Mouse (Mus musculus): ENCODE measurements at regions not wholly inside any gene's neighbourhood (a gene's known extent, or its start where the extent isn't known, plus 50 kb on each side); places are given as distances from the start of the nearest gene placed in this dataset.

DNA sequence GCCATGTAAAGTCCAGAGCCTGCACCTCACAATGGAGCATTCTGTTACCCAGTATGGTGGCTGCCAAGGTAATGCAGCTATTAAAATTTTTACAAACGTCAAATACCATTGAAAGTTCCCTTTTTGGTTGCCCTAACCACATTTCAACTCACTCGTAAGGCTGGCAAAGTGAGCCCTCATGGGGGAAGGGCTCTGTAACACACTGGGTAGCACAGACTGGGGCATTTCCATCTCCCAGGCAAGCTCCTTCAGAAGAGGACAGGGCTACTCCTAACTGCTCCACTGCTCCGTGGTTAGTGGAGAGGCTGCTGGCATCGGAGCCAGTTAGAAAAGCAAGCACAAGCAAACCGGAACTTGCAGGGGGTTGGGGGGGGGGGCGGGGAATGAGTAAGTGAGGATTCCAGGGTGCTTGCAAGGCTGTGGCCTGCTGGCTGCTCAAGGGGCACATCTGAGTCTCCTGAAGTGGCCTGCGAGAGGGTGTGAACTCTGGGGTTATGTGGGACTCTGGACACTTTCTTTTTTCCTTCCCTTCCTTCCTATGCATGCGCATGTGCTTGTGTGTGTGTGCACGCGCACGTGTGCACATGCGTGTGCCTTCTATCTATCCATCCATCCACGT lies 233.8 kb downstream of the Sox9 start:
- ATAC-seq (ENCODE audit: insufficient read depth, low FRiP score, low read depth), result no peak
- WGBS, result 55% methylated on average over 13 of the region's 13 CpGs

DNA sequence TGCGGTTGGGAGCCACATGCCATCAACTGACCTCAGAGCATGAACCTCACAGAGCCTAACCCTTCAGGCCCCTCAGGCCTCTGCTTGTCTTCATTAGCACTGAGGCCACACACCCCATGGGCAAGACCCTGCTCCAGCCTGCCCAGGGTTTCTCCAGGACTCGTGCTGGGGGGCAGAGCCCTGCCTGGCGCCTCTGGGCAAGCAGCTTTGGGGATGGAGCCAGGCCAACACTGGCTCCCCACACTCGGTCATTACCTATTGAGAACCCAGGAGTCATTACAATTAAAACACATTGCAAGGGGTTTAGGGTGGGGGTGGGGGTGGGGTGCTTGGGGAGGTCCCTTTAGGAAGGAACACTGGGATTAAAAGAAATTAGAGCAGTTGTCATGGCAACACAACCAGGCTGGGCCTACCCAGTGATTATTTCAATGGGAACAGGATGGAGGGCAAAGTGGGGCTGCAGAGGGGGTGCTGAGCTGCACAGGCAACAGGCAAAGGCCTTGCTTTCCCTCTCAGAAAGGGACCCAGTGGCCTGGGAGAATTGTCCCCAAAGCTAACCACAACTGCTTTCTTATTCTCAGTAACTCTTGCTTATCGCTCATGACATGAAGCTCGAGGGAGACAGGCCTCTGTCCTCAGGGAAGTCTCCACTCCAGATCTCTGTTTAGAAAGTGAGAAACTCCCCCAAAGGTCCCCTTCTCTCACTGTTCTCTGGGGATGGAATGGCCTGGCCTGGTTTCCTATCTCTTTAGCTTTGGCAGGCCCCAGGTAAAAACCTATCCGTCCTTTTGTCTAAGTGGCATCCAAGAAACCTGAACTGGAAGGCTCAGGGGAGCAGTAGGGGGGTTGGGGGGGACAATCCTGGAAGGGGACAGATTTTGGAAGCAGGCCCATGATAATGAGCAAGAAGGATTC lies 235.0 kb downstream of the Sox9 start:
- WGBS, result 81% methylated on average over 7 of the region's 7 CpGs
- Histone ChIP-seq H3K9ac (no peak overlapping the region), H3K4me3 (replicated peaks) (no peak overlapping the region), H3K27ac (no peak overlapping the region), H3K4me2 (no peak overlapping the region), H3K4me1 (peaks cover 12% of the 10 kb centered on the region; the same call in 1 of the 2 replicates), H3K27me3 (replicated peaks) (no peaks in the 10 kb centered on the region), H3K36me3 (no peaks in the 10 kb centered on the region), H3K9me3 (no peaks in the 10 kb centered on the region)
- no peak for ATAC-seq (ENCODE audit: insufficient read depth, low FRiP score, low read depth)

More for the DNA sequence above, 233.8 kb downstream of the Sox9 start:
- no peak overlapping the region for H3K4me3 ChIP-seq (replicated peaks)
- no peak overlapping the region for H3K27ac ChIP-seq
- peaks cover 5% of the 10 kb centered on the region; the same call in 1 of the 2 replicates for H3K4me1 ChIP-seq
- no peaks in the 10 kb centered on the region for H3K9me3 ChIP-seq
- H3K9ac ChIP-seq, result no peak overlapping the region
- no peaks in the 10 kb centered on the region for H3K36me3 ChIP-seq
- no peaks in the 10 kb centered on the region for H3K27me3 ChIP-seq (replicated peaks)
- H3K4me2 ChIP-seq, result no peak overlapping the region

DNA sequence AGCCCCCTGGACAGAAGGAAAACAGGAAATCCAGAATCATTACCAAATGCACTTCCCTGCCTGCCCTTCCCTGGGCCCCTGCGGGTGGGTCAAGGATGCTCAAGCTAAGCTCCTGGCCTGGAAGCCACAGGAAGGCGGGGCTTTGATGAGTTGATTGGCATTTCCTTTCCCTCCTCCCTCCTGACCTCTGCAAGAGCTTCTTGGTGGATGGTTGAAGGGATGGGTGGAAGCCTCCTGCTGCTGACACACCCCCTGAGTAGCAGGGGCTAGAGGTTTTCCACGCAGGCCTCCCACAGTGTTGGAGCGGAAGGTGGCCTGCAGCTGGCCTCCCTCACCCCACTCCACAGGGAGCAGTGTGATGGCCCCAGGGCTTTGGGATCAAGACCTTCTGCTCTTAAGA lies 239.5 kb downstream of the Sox9 start:
- no peak overlapping the region for H3K27ac ChIP-seq
- no peak overlapping the region for H3K9ac ChIP-seq
- peaks cover 10% of the 10 kb centered on the region; the same call in 1 of the 2 replicates for H3K4me1 ChIP-seq
- H3K4me3 ChIP-seq (replicated peaks), result no peak overlapping the region
- no peak overlapping the region for H3K4me2 ChIP-seq
- no peaks in the 10 kb centered on the region for H3K9me3 ChIP-seq
- H3K36me3 ChIP-seq, result no peaks in the 10 kb centered on the region
- no peak for ATAC-seq (ENCODE audit: insufficient read depth, low FRiP score, low read depth)
- H3K27me3 ChIP-seq (replicated peaks), result no peaks in the 10 kb centered on the region
- 34% methylated on average over 4 of the region's 4 CpGs for WGBS

DNA sequence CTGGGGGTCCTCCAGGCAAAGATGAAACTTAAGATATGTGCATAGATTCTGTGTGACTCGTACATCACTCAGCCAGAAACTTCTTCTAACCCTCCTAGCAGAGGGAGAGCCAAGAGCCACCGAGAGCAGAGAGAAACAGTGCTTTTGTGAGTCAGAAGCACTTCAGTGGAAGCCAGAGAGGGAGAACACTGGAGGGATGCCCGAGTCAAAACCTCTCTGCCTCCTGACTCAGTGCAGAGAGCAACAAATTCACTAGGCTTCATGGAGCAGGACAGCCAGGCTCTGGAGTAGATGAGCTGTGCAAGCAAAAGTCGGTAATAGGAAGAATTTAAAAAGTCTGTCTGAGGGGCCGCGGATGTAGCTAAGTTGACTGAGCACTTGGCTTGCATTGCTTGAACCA lies 245.0 kb downstream of the Sox9 start:
- 40% methylated on average over 6 of the region's 6 CpGs for WGBS

DNA sequence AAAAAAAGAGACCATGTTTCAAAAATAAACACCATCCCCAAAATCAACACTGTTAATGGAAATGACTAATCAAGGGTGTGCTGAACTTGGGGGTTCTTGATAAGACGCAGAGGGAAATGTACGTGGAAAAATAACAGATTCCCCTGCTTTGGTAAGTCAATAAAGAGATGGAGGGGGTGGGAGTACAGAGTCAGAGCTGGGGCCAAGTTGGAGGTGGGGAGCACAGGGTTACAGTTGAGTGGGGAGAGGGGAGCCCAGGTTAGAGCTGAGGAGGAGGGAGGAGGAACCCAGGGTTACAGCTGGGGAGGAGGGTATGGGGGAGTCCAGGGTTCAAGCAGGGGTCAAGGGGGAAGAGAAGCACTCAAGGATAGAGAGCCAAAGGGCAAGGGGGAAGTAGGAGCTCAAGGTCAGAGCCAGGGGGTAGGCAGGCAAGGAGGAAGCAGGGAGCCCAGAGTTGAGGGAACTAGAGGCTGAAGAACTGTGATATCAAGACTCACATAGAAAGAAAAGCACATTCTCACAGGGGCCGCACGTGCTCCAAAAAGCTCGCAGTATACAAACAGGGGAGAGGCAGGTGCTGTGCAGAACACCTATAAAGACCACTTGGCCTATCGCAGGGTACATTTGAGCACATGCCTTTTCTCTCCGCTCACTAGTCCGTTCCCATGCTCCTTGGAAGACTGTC lies 246.4 kb downstream of the Sox9 start:
- H3K4me2 ChIP-seq, result no peak overlapping the region
- WGBS, result 80% methylated on average over 8 of the region's 8 CpGs
- no peaks in the 10 kb centered on the region for H3K9me3 ChIP-seq
- peak overlapping the region; percentile 61 for H3K27ac ChIP-seq
- H3K4me3 ChIP-seq (replicated peaks), result no peak overlapping the region
- no peak overlapping the region for H3K9ac ChIP-seq
- H3K4me1 ChIP-seq, result 0 out of 2 replicates have a peak, but pooled peaks cover 6% of the 10 kb centered on the region
- ATAC-seq (ENCODE audit: insufficient read depth, low FRiP score, low read depth), result peak; percentile 79
- no peaks in the 10 kb centered on the region for H3K36me3 ChIP-seq
- no peaks in the 10 kb centered on the region for H3K27me3 ChIP-seq (replicated peaks)

More for the DNA sequence above, 245.0 kb downstream of the Sox9 start:
- Histone ChIP-seq H3K4me3 (replicated peaks) (no peak overlapping the region), H3K4me1 (0 out of 2 replicates have a peak, but pooled peaks cover 6% of the 10 kb centered on the region), H3K36me3 (no peaks in the 10 kb centered on the region), H3K4me2 (no peak overlapping the region), H3K27me3 (replicated peaks) (no peaks in the 10 kb centered on the region), H3K9ac (no peak overlapping the region), H3K9me3 (no peaks in the 10 kb centered on the region), H3K27ac (no peak overlapping the region)
- ATAC-seq (ENCODE audit: insufficient read depth, low FRiP score, low read depth), result no peak

DNA sequence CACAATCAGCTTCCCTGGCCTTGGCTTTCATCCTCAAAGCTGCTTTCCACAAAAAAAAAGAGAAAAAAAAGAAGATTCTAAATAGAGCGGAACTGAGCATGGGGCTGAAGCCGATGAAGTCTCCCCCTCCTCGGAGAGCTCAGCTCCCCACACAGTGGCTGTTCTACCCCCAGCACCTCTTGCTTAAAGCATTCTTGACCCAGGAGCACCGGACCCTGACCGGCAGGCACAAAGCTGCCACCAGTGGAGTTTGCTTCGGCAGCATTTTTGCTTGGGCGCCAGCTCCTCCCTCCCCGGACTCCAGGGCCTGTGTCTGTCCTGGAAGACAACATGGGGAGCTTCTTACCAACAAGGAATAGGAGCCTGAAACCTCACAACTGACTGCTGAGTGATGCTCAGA lies 249.4 kb downstream of the Sox9 start:
- Histone ChIP-seq H3K27ac (no peak overlapping the region), H3K9me3 (no peaks in the 10 kb centered on the region), H3K27me3 (replicated peaks) (no peaks in the 10 kb centered on the region), H3K36me3 (no peaks in the 10 kb centered on the region), H3K4me2 (no peak overlapping the region), H3K4me3 (replicated peaks) (no peak overlapping the region), H3K4me1 (0 out of 2 replicates have a peak, but pooled peaks cover 4% of the 10 kb centered on the region), H3K9ac (no peak overlapping the region)
- no peak for ATAC-seq (ENCODE audit: insufficient read depth, low FRiP score, low read depth)
- 80% methylated on average over 8 of the region's 8 CpGs for WGBS

DNA sequence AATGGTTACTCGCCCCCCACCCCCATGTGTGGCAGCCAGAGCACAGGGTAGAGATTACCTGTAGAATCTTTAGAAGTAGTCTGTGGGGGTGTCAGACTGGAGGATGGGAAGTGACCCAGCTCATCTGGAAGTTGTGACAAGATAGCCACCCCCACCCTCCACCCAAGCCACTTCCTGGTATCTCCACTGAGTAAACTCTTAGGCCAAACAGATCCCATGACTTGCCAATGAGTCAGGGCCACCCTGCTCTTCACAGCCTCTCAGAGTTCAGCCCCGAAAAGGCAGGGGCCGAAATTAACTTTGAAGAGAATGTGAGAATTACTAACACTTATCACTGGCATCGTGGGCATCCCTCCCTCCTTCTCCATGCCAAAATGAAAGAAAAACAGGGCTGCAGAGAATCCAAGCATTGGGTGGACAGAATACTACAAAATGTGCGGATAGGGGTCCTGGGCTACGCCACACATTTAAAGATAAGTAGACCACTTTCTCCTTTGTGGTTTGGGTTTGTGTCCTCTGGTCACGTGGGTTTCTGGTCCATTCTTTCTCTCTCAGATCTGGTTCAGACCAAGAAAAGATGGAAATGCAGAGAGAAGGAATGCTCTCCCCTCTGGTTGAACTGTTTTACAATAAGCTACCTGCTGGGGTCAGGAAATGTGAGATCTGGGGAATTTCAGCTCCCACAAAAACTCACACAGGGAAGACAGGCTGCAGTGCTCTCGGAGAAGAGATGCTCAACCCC lies 250.6 kb downstream of the Sox9 start:
- no peak overlapping the region for H3K4me3 ChIP-seq (replicated peaks)
- 78% methylated on average over 8 of the region's 8 CpGs for WGBS
- no peaks in the 10 kb centered on the region for H3K36me3 ChIP-seq
- ATAC-seq (ENCODE audit: insufficient read depth, low FRiP score, low read depth), result no peak
- no peak overlapping the region for H3K4me2 ChIP-seq
- H3K4me1 ChIP-seq, result 0 out of 2 replicates have a peak, but pooled peaks cover 2% of the 10 kb centered on the region
- no peak overlapping the region for H3K9ac ChIP-seq
- H3K27me3 ChIP-seq (replicated peaks), result no peaks in the 10 kb centered on the region
- no peaks in the 10 kb centered on the region for H3K9me3 ChIP-seq
- H3K27ac ChIP-seq, result no peak overlapping the region

DNA sequence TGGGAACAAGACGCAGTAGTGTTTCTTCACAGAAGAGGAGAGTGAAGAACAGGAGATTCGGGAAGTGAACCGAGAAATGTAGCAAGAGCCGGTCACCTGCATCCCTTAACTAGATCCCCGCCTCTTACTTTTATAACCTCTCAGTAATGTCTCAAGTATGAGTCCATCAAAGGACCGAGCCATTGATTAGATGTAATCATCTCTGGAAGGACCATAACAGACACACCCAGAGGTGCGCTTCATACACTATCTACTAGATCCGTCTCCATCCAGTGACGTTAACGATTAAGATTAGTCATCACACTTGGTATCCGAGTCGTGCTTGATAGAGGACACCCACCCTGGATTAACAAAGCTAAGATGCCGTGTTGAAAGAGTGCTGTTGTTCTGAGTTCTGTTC lies 252.9 kb downstream of the Sox9 start:
- 92% methylated on average over 13 of the region's 13 CpGs for WGBS
- ATAC-seq (ENCODE audit: insufficient read depth, low FRiP score, low read depth), result no peak
- H3K4me2 ChIP-seq, result no peak overlapping the region

DNA sequence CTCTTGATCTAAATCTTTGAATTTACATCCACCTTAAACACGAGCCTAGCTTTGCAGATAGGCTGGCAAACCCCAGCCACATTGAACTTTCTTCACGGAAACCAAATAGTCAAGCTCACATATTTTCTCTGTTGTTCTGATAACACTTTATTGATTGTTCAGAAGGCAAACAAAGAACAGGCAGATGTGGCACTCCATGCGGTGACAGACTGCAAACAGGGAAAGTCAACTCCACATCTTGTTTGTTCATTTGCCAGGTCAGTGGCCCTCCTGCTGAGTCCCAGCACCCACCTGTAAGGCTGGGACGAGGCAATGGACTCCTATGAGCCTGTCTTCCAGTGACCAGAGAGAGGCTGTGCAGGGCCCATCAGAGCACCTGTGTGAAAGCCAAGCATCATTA lies 255.7 kb downstream of the Sox9 start:
- H3K4me3 ChIP-seq (replicated peaks), result no peak overlapping the region
- peak; percentile 67 for ATAC-seq (ENCODE audit: insufficient read depth, low FRiP score, low read depth)
- no peak overlapping the region; the same call in 1 of the 2 replicates for H3K27ac ChIP-seq
- H3K9me3 ChIP-seq, result no peaks in the 10 kb centered on the region
- H3K36me3 ChIP-seq, result no peaks in the 10 kb centered on the region
- H3K4me2 ChIP-seq, result no peak overlapping the region
- H3K9ac ChIP-seq, result no peak overlapping the region
- no peaks in the 10 kb centered on the region for H3K27me3 ChIP-seq (replicated peaks)
- no peaks in the 10 kb centered on the region for H3K4me1 ChIP-seq
- WGBS, result 64% methylated on average over 4 of the region's 4 CpGs

More for the DNA sequence above, 252.9 kb downstream of the Sox9 start:
- Histone ChIP-seq H3K36me3 (no peaks in the 10 kb centered on the region), H3K9ac (no peak overlapping the region), H3K27me3 (replicated peaks) (no peaks in the 10 kb centered on the region), H3K4me3 (replicated peaks) (no peak overlapping the region), H3K27ac (no peak overlapping the region), H3K4me1 (no peaks in the 10 kb centered on the region), H3K9me3 (no peaks in the 10 kb centered on the region)

DNA sequence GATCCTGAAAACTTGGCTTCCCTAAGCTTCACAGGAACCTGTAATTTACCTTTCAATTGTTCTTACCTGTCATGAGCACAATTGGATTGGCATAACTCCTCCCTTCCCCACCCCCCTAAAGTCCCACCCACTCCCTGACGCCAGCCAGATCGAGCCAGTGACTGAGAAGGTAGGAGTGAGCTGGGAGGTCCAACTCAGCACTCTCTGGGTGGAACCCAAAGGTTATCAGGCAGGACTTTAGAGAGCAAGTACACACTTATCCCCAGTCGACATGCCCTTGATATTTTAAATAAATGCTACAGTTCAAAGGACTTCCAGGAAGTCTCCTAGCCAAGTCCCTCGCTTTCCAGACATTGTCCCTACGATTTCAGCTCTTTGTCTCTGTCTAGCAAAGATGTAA lies 260.7 kb downstream of the Sox9 start:
- no peak overlapping the region for H3K9ac ChIP-seq
- peak; percentile 86 for ATAC-seq (ENCODE audit: insufficient read depth, low FRiP score, low read depth)
- peaks cover 16% of the 10 kb centered on the region; the same call in 1 of the 2 replicates for H3K4me1 ChIP-seq
- H3K4me3 ChIP-seq (replicated peaks), result no peak overlapping the region
- no peaks in the 10 kb centered on the region for H3K27me3 ChIP-seq (replicated peaks)
- no peaks in the 10 kb centered on the region for H3K9me3 ChIP-seq
- peak overlapping the region; percentile 8; the same call in 1 of the 2 replicates for H3K27ac ChIP-seq
- H3K4me2 ChIP-seq, result no peak overlapping the region
- no peaks in the 10 kb centered on the region for H3K36me3 ChIP-seq
- 27% methylated on average over 5 of the region's 5 CpGs for WGBS

All from stomach, embryonic 15.5 days (tissue).